Mouse (Mus musculus) R1 (cell line): ENCODE data around the gene Vmac.

ENCODE experiments used
- DNase-seq: peaks from one replicate; pipeline ENCODE4 v3.0.0-alpha.2; 2018; ENCODE audit warnings: low read depth, low spot score

Vmac gene

GRCm38 (mm10) chr17:56717363-56718058 is at the start of gene Vmac, which contains the start of gene Ndufa11:
Vmac (minus strand) TSS chr17:56718022.
Ndufa11 (plus strand) TSS chr17:56717767.
- peak; percentile 98 for DNase-seq

GRCm38 (mm10) chr17:56766631-56767405 is 49.0 kb upstream of the Vmac start:
- no peak for DNase-seq

GRCm38 (mm10) chr17:56765431-56765830 is 47.6 kb upstream of the Vmac start:
- no peak for DNase-seq

GRCm38 (mm10) chr17:56764474-56765354 is 46.9 kb upstream of the Vmac start, which contains the start of gene Dus3l:
Dus3l (plus strand) TSS chr17:56764757.
- DNase-seq: peak; percentile 96

DNA sequence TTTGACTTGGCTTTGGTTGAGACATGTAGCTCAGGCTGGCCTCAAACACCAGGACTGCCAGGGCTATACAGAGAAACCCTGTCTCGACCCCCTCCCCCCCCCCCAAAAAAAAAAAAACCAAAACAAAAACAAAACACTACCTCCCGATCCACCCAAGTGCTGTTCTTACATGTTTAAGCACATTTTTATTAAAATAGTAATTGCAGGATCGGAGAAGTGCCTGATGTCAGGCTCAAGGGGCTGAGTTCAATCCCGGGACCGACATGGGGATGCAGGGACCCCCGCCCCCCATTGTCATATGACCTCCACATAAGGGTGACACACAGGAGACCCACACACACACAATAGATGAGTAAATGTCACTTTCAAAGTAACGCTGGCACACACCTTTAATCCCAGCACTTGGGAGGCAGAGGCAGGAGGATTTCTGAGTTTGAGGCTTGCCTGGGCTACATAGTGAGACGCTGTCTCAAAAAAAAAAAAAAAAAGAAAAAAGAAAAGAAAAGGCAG is 46.0 kb upstream of the Vmac start:
- no peak for DNase-seq

DNA sequence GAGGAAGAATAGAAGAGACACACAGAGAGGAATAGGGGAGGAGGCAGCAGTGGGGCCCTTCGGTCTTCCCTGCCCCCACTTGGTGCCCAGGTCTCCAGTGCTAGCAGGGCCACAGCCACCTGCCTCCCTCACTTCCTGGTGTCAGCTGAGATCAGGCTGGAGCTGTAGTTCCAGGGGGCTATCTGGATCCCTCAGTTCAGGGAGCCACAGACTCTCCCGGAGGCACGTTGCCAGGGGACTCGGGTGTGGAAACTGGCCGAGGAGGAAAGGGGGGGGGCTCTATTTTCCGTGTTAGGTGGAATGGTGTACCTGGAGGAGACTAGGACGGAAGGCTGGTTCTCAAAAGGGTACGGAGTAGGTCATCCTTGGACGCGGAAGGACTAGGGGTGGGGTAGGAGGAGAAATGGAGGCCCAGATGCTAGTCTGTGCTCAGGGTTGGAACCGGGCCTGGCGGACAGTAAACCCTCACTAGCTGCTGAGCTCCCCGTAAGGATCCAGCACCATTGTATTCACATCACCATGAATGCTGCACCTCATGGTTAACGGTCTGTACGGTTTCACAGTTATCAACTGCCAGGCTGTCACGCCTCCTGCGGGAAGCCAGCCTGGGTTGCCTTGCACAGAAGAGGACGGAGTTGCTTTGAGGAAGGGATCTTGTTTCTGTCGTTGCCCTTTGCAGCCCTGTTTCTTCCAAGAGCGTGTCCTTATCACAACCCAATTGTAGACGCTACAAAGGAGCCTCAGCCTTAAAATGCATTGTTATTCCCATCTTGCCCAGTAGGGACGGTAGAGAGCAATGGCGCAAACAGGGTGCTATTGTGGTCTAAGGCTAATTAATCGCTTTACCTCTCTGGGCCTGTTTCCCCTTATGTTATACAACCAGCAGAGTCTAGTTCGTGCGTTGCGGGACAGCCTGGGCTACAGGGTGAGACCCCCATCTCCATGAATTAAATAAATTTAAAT is 45.2 kb upstream of the Vmac start:
- peak; percentile 85 for DNase-seq

- DNase-seq: peak; percentile 86
These were observed 44.2 kb upstream of the Vmac start for GRCm38 (mm10) chr17:56761991-56762410.

DNA sequence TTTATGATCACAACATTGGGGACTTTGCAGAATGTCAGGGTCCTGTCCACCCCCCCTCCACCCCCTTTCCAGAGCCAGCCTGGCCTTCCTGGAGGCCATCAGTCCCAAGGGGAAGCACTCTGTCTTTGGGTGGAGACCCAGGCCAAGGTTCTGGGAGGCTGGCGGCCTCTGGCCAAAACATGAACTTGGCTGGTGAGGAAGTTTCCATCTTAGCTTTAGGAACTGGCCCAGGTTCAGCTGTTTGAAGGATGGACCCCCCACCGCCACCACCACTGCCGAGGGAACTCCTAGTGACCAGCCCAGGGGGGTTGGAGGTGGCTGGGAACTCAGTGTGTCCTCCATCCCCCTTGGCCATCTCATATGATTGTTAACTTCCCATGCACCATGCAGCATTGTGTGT is 43.3 kb upstream of the Vmac start:
- no peak for DNase-seq

DNA sequence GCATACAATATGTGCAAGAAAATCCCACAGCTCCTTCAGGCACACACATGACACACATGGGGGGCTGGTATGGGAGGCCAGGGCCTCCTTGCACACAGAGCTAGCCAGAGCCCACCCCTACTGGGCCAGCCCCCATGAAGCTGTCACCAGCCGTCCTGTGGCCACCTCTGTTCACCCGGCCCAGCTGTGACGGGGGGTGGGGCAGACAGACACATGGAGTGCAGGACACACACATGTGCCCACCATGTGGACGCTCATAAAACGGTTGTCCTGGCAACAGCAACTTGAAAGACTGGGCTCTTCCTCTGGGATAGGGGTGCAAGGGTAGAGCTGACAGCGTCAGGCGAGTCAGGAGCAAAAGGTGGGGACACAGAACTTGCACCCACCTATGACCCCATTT is 41.4 kb upstream of the Vmac start:
- no peak for DNase-seq

GRCm38 (mm10) chr17:56758132-56758531 is 40.3 kb upstream of the Vmac start:
- peak; percentile 93 for DNase-seq

DNA sequence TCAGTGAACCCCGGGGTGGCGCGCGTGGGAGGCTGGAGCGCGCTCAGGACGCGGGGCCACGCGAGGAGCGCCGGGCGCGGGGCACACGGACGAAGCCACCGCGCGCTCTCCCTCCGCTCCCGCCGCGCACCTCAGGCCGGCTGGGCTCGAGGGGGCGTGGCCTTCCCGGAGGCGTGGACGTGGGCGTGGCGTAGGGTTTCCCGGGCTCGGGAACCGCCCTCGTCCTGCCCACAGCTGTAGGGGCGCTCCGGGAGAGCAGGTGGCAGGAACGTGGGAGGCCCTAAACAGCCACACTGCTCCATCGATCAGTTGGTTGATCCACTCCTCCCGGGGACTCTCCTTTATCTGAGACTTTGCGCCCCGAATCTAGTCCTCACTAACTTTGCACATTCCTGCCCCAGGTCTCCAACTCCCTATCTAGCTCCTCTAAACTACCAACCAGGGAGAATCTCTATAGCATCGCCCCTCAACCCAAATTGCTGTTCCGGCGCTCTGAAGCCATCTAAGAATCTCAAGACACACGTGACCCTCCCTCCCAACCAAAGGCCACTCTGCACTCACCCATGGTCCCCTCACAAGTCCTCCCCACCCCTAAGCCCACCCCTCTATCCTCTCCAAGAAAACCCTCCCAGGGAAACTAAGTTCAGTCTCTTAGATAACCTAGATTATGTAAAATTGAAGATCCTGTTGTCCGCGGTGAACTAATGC is 39.7 kb upstream of the Vmac start, which contains the start of gene Nrtn:
Nrtn (minus strand) TSS at position 115 of the 708 bp plus-strand sequence.
- peak; percentile 87 for DNase-seq

GRCm38 (mm10) chr17:56756703-56757399 is 39.0 kb upstream of the Vmac start:
- DNase-seq: no peak

- peak; percentile 51 for DNase-seq
These were observed 36.7 kb upstream of the Vmac start for GRCm38 (mm10) chr17:56754271-56755185.

DNA sequence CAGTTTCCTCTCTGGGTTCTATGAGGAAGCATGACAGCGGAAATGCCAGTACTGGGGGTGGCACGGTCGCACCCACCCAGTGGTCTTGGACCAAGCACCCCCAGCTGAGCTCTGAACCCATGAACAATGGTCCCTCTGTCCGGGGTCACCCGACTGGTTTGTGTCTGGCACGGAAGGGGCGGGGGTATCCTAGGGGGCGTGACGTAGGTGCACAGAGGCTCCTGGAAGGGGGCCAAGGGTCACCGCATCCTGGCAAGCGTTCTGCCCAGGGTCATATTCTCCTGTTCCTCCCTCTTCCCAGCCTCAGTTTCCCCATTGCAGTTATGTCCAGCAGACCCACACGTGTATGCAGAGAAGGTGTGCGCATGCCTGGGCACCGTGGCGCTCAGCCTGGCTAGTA is 35.6 kb upstream of the Vmac start:
- no peak for DNase-seq

- peak; percentile 92 for DNase-seq
These were observed 33.7 kb upstream of the Vmac start for GRCm38 (mm10) chr17:56751404-56752072.

DNA sequence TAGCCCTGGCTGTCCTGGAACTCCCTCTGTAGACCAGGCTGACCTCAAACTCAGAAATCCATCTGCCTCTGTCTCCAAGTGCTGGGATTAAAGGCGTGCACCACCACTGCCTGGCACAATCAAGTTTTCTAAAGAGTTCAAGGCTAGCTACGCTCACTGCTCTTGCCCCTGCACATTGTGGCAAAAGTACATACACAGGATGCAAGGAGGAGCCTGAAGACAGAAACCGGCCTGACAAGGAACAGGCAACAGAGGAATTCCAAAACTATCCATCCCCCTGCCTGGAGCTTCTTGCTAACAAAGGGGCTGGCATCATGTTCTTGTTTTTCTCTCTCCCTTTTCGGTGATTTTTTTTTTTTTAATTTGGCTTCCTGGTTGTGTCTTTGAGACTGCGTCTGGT is 26.4 kb upstream of the Vmac start:
- no peak for DNase-seq

GRCm38 (mm10) chr17:56740788-56741160 is 23.0 kb upstream of the Vmac start:
- peak; percentile 88 for DNase-seq
